Mouse (Mus musculus): ENCODE results near the gene Slc3a2.

The Slc3a2 gene

GRCm38 (mm10) chr19:8706930-8707329, 16.2 kb downstream of the Slc3a2 start:
- DNase-seq = no peak

GRCm38 (mm10) chr19:8706132-8706667, 17.0 kb downstream of the Slc3a2 start:
- DNase-seq = no peak

GRCm38 (mm10) chr19:8705026-8705708, 18.0 kb downstream of the Slc3a2 start:
- DNase-seq = no peak

DNA sequence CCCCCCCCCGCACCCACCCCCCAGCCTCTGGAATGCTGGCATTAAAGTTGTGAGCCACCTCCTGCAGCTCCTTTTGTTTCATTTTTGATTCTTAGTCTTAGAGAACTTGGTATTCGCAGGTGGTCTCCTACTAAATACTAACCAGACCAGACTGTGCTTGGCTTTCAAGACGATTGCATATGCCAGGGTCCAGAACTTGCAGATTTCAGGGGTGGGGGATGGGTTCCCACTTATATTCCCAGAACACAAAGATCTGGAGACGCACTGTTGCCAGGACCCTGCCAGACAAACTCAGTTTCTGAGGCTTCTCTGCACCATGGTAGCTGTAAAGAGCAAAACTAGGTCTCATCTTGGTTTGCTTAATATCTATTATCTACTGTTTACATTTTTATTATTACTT, 19.6 kb downstream of the Slc3a2 start:
- no peak for DNase-seq

DNA sequence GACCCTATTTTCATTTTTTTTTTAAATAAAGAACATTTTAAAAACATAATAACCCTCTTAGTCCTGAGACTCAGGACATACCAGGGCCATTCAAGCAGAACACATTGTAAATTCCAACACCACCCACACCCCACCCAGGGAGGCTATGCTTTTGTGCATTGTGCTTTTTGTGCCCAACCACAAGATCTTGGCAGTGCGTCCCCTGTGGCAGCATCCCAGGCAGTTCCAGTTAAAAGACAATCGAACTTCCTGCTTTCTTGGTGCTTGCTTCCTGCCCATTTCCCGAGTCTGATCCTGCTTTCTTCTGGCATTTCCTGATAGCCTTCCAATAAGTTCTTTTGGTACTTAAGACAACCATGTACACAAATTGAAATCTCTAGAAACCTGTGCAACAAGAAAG, 20.7 kb downstream of the Slc3a2 start:
- DNase-seq = no peak

GRCm38 (mm10) chr19:8699652-8700051, 23.5 kb downstream of the Slc3a2 start:
- DNase-seq = no peak

DNA sequence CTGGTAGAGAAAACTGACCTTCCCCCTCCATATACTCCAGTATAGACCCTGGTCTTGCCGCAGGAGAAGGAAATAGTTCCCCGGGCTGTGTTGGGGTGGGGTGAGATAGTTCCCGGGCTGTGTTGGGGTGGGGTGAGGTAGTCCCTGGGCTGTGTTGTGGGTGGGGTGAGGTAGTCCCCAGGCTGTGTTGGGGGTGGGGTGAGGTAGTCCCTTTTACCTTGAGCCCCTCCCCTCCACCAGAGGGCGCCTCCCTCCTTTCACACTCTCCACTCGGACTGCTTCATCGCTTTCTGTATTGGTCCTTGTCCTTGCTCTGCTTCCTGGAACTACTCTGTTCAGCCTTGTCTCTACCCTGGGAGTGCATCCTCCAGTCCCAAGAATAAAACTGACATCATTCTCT, 27.8 kb downstream of the Slc3a2 start:
- DNase-seq = no peak

- DNase-seq = no peak
These were observed 30.4 kb downstream of the Slc3a2 start for GRCm38 (mm10) chr19:8692740-8693139.

DNA sequence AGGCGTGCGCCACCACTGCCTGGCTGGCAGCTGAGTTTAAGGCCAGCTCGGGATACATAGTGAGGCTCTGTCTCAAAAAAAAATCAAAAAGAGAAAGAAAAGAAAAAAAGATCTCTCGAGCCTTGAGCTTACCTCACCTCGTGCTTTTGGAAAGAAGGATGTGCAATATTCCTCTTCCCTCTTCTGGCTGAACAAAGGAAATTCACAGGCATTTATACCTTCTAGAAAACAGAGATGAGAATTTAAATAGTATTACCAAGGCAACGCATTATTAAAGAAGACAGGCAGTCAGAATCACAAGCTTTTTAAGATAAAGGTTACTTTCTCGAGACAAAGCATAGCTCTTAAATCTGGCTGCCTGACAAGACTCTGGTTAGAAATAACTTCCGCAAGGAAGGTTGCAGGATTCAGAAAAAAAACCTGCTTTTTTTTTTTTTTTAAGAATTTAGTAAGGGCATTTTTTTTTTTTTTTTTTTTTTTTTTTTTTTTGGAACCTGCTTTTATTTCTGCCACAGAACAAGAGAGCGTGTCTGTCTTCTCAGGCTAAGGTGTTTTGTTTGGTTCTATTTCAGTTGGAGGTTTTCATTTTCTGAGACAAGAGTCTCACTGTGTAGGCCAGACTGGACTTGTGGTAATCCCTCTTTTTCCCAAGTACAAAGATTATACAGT, 31.2 kb downstream of the Slc3a2 start:
- no peak for DNase-seq

GRCm38 (mm10) chr19:8683627-8684026, 39.5 kb downstream of the Slc3a2 start:
- DNase-seq = no peak

DNA sequence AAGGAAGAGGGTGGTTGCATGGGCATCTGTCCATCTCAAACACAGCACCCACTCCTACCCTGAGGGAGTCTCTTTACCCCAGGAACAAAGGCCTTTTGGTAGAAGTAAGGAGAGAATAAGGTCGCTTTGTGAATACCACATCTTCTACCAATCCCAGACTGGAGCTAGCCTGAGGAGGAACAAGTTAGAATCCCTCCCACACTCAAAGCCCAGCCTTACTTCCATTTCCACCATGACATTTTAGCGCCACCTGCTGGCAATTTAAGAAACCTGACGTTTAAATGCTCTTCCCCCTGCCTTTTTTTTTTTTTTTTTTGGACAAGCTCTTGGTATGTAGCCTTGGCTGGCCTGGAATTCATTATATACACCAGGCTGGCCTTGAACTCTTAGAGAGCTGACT, 40.2 kb downstream of the Slc3a2 start:
- DNase-seq = peak; percentile 60 to 68

DNA sequence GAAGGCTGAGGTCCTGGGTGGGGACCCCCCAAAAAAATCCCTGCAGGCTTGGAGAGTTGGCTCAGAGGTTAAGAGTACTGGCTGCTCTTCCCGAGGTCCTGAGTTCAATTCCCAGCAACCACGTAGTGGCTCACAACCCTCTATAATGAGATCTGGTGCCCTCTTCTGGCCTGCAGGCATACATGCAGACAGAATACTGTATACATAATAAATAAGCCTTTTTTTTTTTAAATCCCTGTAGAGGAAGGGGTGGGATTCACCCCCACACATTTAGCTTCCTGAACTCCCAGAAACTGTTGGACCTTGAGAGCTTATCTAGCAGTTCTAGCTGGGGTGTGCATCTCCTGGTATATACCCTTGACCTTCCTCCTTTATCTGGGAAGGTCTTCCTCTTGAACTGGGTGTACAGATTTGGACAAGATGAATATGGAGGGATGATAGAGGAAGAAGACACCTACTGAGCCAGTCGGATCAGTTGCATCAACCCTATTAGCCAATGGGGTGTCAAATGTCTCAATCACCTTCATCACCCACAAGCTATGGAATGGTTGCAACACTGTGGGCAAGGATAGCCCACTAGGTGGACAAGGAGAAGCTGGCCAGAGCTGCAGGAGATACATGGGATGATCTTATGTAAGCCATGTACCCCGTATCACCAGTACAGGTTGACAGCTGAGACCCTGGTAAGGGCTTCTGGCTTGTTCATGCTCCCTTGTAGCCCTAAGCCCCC, 41.4 kb downstream of the Slc3a2 start:
- DNase-seq = no peak

GRCm38 (mm10) chr19:8679031-8679779, 44.0 kb downstream of the Slc3a2 start:
- no peak for DNase-seq

GRCm38 (mm10) chr19:8673336-8674063, 49.7 kb downstream of the Slc3a2 start:
- DNase-seq = no peak

DNA sequence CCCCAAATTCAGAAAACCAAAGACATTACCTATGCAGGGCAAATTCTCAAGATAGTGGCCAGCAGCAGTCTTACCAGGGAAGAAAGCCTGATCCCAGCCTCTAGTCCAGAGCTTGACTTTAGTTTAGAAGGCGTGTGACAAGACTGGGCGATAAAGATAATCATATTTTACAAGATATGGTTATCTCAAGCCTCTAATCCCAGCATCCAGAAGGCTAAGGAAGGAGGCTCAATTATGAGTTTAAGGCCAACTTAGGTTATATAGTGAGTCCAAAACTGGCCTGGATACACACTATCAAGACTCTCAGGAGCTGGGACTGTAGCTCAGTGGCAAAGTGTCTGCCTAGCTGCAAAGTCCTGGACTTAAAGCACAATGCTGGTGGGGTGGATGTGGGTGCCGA, 50.3 kb downstream of the Slc3a2 start:
- no peak for DNase-seq

DNA sequence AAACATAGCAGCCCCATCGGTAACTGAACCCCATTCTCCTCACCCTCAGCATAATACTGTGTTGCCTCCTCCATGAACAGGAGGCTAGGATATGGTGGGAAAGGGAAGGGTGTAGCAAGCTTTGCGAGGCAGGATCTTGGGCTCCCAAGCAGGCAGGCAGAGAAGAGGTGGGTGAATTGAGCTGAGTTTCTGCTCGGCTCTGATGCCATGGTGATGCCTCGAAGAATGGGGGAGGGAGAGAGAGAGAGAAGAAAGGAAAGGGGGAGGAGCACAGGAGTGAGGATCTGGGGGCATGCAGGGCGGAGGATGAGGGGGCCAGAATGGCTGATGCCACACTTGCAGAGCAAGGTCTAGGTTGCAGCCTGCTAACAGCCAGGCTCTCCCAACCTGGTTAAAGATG, 57.4 kb downstream of the Slc3a2 start:
- no peak for DNase-seq

DNA sequence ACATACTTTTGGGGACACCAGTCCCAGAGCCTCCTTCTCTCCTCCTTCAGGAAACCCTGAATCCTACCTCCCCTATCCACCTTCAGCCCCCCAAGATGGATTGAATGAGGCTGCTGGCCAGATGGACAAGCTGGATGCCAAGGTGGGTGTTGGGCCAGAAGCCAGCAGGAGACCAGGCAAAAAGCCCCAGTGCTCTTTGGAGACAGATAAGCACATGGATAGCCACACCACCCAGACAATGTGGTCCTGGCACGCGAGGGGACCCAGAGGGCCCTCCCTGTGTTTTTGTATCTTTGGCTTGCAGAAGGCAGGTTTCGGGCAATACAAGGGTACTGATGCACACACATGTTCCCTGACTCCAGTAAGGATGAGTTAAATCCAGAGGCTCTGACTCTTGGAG, 58.3 kb downstream of the Slc3a2 start:
- no peak for DNase-seq

DNA sequence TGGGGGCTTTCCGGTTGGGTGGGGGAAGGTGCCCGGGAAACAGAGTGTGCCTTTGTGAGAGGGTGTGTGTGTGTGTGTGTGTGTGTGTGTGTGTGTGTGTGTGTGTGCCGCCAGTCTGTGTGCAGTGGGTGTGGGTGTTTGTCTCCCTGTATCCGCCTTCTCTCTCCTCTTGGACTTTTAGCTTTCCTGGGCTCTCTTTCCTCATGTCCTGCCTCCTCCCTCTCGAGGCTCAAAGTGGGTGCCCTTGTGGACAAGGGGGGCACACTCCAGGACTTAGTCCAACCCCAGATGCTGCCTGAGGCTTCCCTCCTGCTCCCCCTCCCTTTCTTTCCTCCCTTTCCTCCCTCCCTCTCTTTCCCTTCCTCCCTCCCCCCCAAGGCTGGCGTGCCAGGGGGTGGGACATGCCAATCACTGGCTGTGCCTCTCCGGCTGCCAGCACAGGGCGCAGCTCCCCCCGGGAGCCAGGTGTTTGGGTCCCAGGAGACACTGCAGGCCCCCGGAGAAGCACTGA, 59.2 kb downstream of the Slc3a2 start:
- DNase-seq = no peak

DNA sequence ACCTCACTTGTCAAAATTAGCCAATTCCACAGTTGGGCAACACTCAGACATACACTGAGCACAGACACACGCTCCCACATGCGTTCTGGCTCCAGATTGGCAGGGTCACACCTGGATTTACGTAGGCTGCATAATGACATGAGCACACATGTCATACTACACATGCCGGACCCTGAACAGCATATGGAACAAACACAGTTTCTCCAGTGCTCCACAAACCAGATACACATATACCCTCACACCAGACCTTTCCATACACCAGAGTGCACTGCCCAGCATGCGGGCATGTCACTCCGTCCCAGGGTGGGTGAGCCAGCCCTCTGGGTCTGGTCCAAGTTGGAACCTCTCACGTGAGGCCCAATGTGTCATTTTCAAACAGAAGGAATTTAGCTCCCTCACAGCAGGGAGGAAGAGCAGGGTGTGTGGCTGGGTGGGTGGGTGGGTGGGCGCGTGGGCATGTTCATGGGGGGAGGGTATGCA, 59.8 kb downstream of the Slc3a2 start, which contains the start of gene Chrm1:
Gene Chrm1, plus strand, starts transcription at position 430 of the 480 bp plus-strand sequence.
- no peak for DNase-seq

DNA sequence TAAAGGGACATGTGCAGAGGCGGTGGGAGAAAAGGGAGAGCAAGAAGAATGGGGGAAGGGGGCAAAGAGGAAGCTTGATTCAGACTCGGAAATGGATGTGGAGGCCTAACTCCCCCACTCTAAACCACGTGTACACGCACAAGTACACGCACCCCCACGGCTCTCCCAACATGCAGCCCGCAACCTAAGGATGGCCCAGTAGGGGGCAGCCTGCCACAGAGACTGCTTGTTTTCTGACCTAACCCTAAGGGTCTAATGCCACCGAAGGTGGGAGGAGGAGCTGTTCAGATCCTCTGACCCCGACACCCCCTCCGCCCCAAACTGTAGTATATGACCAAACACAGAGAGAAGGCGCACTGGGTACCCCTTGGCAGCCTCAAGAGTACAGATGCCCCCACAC, 60.8 kb downstream of the Slc3a2 start:
- peak; percentile 38 to 42 for DNase-seq

DNA sequence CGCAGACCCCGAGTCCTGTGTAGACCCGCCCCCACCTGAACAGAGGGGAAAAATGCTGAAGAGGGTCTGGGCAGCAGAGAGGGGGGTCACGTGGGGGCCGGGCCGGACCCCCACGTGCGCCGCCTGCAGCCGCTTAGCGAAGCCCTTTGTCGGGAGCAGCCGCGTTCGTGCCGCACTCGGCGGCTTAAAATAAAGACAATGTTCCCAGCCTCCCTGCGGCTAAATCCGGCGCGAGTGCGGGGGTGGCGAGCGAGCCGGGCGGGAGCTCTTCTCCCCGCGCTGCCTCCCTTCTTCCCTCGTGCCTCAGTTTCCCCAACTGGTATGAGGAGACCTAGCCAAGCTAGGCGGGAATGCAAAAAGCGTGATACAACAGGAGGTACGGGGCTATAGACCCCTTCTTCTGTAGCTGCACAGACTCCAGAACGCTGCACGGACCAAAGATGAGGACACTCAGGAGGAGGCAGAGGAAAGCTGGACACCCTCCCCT, 61.3 kb downstream of the Slc3a2 start:
- DNase-seq = no peak
